Mouse (Mus musculus): ENCODE data around the gene Atp1b3.
"Not testable (repeated sequence)": the region's sequence is repeated elsewhere in the genome, so short reads cannot be mapped to it uniquely, and the experiment has no call there.

The Atp1b3 gene

GRCm38 (mm10) chr9:96364141-96364838 is at the start of gene Atp1b3:
Gene Atp1b3 (minus strand): TSS chr9:96364442.
- DNase-seq (ENCODE audit: low spot score): peak; percentile 96

DNA sequence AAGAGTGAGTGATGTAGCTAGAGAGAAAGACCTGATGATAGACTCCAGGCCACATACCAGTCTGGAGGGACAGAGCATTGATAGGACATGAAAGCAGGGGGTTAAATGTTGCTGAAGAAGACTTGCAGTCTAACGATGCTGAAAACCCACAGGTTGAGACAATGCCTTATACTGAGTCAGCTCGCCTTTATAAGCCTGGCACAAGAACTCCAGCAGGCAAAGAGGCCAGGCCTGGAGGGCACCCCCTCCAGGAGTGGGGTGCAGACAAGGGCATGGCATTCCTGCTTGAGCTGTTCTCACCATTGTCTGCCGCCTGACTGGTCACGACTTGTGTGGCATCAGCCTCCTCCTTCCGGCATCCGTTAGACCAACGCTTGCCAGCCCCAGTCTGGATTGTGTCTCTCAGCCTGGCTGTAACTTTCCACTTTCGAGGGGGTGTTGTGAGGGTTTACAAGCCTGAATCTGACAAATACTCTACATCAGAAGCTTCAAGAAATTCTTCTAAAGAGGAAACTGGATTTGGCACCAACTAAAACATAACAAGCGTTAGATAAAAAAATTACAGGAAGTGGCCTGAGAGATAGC is 48.7 kb upstream of the Atp1b3 start:
- DNase-seq (ENCODE audit: low spot score): no peak

- DNase-seq (ENCODE audit: low spot score): no peak
Measured at GRCm38 (mm10) chr9:96404312-96404711, 40.1 kb upstream of the Atp1b3 start.

DNA sequence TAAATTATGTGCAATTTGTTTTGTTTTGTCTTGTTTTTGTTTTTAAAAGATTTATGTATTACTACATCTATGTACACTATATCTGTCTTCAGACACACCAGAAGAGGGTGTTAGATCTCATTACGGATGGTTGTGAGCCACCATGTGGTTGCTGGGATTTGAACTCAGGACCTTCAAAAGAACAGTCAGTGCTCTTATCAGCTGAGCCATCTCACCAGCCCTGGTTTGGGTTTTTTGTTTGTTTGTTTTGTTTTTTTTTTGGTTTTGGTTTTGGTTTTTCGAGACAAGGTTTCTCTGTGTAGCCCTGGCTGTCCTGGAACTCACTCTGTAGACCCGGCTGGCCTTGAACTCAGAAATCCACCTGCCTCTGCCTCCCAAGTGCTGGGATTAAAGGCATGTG is 35.7 kb upstream of the Atp1b3 start:
- DNase-seq (ENCODE audit: low spot score): not testable (repeated sequence)

DNA sequence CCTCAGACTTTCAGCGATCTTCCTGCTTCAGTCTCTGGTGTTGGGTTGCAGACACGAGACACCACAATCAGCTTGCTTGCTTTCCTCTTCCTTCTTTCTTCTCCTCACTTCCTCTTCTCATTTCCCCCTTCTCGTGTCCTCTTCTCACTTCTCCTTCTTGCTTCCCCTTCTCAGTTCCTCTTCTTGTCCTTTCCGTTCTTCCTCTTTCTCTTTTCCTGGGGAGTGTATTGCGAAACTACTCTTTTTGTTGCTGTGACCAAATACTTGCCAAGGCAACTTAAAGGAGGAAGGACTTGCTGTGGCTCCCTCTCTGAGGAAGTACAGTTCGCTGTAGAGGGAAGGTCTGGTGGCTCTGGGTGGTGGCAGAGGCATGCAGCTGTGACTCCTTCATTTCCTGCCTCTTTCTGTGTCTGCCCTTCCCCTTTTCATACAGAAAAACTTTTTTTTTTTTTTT is 35.2 kb upstream of the Atp1b3 start:
- DNase-seq (ENCODE audit: low spot score): no peak

GRCm38 (mm10) chr9:96398614-96399013 is 34.4 kb upstream of the Atp1b3 start:
- no peak for DNase-seq (ENCODE audit: low spot score)

- no peak for DNase-seq (ENCODE audit: low spot score)
Measured at GRCm38 (mm10) chr9:96398165-96398564, 33.9 kb upstream of the Atp1b3 start.

GRCm38 (mm10) chr9:96394910-96395690 is 30.9 kb upstream of the Atp1b3 start:
- no peak for DNase-seq (ENCODE audit: low spot score)

- no peak for DNase-seq (ENCODE audit: low spot score)
Measured at GRCm38 (mm10) chr9:96393731-96394235, 29.5 kb upstream of the Atp1b3 start.

- no peak for DNase-seq (ENCODE audit: low spot score)
Measured at GRCm38 (mm10) chr9:96393112-96393511, 28.9 kb upstream of the Atp1b3 start.

DNA sequence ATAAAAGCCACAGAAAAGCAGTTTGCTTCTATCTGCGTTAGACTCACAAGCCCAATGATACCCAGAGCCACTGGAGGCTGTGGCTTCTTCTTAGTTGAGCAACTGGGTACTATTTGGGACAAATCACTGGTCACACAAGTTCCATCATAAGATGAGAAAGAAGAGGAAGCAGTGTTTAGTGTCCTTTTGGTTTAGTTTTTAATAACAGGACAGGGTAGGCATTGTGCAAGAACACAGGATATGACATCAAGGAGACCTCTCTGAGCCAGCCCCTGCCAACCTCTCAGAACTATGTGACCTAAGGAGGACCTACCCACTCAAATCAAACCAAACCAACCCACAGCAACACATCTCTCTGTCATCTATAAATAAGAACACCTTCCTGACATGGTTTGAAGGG is 27.7 kb upstream of the Atp1b3 start:
- DNase-seq (ENCODE audit: low spot score): no peak

GRCm38 (mm10) chr9:96383714-96384487 is 19.7 kb upstream of the Atp1b3 start:
- DNase-seq (ENCODE audit: low spot score): no peak

DNA sequence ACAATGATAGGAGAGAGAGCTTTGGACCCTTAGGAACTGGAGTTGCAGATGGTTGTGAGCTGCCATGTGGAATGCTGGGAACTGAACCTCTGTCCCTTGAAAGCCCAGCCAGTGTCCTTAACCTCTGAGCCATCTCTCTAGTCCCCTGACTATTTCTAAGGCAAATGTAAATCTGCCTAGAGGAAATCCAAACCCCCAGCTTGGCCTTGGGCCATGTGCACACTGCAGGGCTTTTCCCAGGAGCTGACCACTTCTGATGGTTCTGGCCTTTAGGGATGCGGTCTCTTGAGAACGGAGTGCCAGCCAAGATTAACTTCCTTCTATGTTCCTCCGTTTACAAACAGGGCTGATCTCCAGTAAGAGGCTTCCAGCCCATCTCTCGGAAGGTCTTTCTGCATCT is 18.5 kb upstream of the Atp1b3 start:
- DNase-seq (ENCODE audit: low spot score): no peak

DNA sequence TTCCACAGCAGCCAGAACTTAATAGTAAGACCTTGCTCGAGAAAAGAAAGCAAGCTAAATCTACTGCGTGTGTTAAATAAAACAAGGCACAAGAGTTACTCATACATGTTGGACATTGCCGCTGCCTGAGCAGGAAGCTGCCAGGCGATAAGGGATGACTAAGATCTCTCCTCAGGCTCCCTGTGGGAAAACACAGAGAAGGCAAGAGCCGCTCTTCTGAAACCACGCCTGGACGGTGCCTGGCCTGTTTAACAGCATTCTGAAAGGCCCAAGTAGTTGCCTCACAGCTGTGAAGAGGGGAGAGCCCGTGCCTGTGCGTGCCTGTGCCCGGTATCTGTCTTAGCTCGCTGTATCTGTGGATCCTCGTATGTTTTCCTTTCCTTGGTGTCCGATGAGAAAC is 17.2 kb upstream of the Atp1b3 start:
- no peak for DNase-seq (ENCODE audit: low spot score)

- DNase-seq (ENCODE audit: low spot score): no peak
Measured at GRCm38 (mm10) chr9:96379551-96379950, 15.3 kb upstream of the Atp1b3 start.

DNA sequence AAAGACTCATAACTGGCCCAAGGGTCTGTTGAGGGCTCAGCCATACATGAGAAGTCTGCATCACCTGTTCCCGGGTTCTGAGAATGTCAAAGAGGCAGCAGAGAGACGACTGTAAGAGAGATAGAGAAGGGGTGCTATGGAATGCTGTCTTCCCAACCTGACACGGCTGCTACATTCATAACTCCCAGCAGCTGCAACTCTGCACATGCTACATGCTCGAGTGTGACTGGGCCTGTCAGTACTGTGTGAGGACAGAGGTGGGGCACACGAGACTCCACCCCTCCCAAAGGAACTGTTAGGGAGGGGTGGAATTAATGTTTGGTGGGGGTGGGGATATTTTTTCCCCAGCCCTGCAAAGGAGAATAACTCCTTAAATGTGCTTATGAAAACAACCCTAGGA is 14.5 kb upstream of the Atp1b3 start:
- no peak for DNase-seq (ENCODE audit: low spot score)

- DNase-seq (ENCODE audit: low spot score): no peak
Measured at GRCm38 (mm10) chr9:96377096-96377495, 12.9 kb upstream of the Atp1b3 start.

DNA sequence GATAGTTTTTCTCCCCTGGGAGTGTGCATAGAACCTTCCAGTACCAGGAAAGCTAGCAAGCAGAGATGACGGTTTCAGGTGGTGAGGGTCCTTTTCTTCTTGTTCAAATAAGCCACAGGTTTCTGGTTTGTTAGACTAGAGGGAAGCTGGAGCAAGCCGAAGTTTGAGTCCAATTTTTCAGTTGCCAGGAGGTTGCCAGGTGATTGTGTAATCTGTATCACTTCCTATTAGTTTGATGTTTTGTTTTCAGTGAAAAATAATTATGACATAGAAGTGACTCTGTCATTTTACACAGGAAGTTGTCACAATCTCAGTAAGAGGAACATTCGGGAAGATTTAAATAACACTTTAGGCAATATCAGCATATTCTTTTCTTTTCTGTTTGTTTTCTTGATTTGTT is 11.6 kb upstream of the Atp1b3 start:
- no peak for DNase-seq (ENCODE audit: low spot score)

GRCm38 (mm10) chr9:96371075-96371474 is 6.8 kb upstream of the Atp1b3 start:
- no peak for DNase-seq (ENCODE audit: low spot score)

- no peak for DNase-seq (ENCODE audit: low spot score)
Measured at GRCm38 (mm10) chr9:96369654-96370384, 5.6 kb upstream of the Atp1b3 start.

DNA sequence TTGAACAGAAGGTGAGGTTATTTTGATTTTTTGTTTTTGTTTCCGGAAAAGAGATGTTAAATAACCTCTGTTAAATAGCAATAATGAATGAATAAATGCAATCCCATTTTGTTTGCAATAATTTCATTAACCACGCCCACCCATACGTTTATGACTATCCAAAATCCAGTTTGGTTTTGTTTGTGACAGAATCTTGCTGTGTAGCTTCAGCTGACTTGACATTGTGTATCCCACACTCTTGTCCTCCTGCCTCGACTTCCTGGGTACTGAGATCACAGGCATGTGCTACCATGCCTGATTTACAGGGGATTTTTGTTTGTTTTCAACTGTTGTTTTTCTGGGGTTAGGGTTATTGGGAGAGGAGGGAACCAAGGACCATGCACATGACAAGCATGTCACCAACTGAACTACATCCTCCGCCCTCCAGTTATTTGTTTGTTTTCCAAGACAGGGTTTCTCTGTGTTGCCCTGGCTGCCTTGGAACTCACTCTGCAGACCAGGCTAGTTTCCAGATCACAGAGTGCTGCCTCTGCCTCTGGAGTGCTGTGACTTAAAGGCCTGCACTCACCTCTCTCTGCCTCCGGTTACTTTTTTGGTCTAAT is 1.1 kb upstream of the Atp1b3 start:
- no peak for DNase-seq (ENCODE audit: low spot score)

Data from layer of hippocampus, adult 9-10 months (tissue).